Mouse (Mus musculus) c-Kit-positive CD71-positive TER-119-positive erythroid progenitor cells, embryonic 14.5 days (primary cell): ENCODE results near the gene Ndufv2.
A peak's percentile ranks its signal among the peaks of the same experiment; 100 is the strongest.

Experiments
- DNase-seq: peaks from one replicate; pipeline ENCODE4 v3.0.0-alpha.2; 2013; ENCODE audit warnings: low spot score

The Ndufv2 gene

GRCm38 (mm10) chr17:66101380-66102330 lies at the start of gene Ndufv2:
TSS of gene Ndufv2 (minus strand) at chr17:66101559.
- DNase-seq, result peak; percentile 96

- no peak for DNase-seq
These were observed 29.9 kb upstream of the Ndufv2 start for GRCm38 (mm10) chr17:66131212-66131611.

- no peak for DNase-seq
These were observed 29.0 kb upstream of the Ndufv2 start for GRCm38 (mm10) chr17:66130371-66130770.

GRCm38 (mm10) chr17:66125211-66125610 lies 23.9 kb upstream of the Ndufv2 start:
- peak; percentile 35 for DNase-seq

- DNase-seq, result no peak
These were observed 22.7 kb upstream of the Ndufv2 start for GRCm38 (mm10) chr17:66123816-66124610.

GRCm38 (mm10) chr17:66123066-66123815 lies 21.9 kb upstream of the Ndufv2 start, which contains the start of gene Ddx11:
TSS of gene Ddx11 (plus strand) at chr17:66123520.
- peak; percentile 88 for DNase-seq

GRCm38 (mm10) chr17:66120701-66121100 lies 19.3 kb upstream of the Ndufv2 start:
- DNase-seq, result no peak

GRCm38 (mm10) chr17:66118991-66119390 lies 17.6 kb upstream of the Ndufv2 start:
- no peak for DNase-seq

- no peak for DNase-seq
These were observed 10.8 kb upstream of the Ndufv2 start for GRCm38 (mm10) chr17:66112166-66112565.

- DNase-seq, result peak; percentile 86
These were observed 10.1 kb upstream of the Ndufv2 start, which contains the start of gene Washc1 for GRCm38 (mm10) chr17:66111402-66111959. TSS of gene Washc1 (plus strand) at chr17:66111545.

- no peak for DNase-seq
These were observed 9.4 kb upstream of the Ndufv2 start for GRCm38 (mm10) chr17:66110746-66111145.

GRCm38 (mm10) chr17:66108198-66108597 lies 6.8 kb upstream of the Ndufv2 start:
- DNase-seq, result no peak

- no peak for DNase-seq
These were observed 6.1 kb upstream of the Ndufv2 start for GRCm38 (mm10) chr17:66107466-66107865.

GRCm38 (mm10) chr17:66106601-66107267 lies 5.4 kb upstream of the Ndufv2 start:
- peak; percentile 69 for DNase-seq

- DNase-seq, result no peak
These were observed 2.7 kb upstream of the Ndufv2 start for GRCm38 (mm10) chr17:66104076-66104475.

GRCm38 (mm10) chr17:66100566-66101379 lies 586 bp downstream of the Ndufv2 start:
- peak; percentile 53 for DNase-seq

GRCm38 (mm10) chr17:66092664-66093063 lies 8.7 kb downstream of the Ndufv2 start:
- no peak for DNase-seq

- no peak for DNase-seq
These were observed 9.3 kb downstream of the Ndufv2 start for GRCm38 (mm10) chr17:66092065-66092464.

- no peak for DNase-seq
These were observed 10.0 kb downstream of the Ndufv2 start for GRCm38 (mm10) chr17:66091392-66091791.

- DNase-seq, result no peak
These were observed 11.1 kb downstream of the Ndufv2 start for GRCm38 (mm10) chr17:66090251-66090650.
